Mouse (Mus musculus) stomach, embryonic 14.5 days (tissue): ENCODE results near the gene Dgcr6. TPM values are rescaled to one million over a fixed set of nuclear protein-coding genes. Genes with fewer than 3 reads are reported as not detected.
A peak's percentile ranks its signal among the peaks of the same experiment; 100 is the strongest.

Source experiments
- ATAC-seq: fragments of 200-750 bp; cut with Nextera tagmentation; 2 replicates; pipeline ENCODE4 v1.8.0; 2017; ENCODE audit warnings: low read depth, moderate TSS enrichment; ENCODE audit not compliant: insufficient number of reproducible peaks, insufficient read depth, low FRiP score
- H3K27ac ChIP-seq: fragments of 300-500 bp; sonication (generic); 2 replicates; pipeline ENCODE4 v1.5.1; 2014; ENCODE audit warnings: mild to moderate bottlenecking, low read length, moderate library complexity, mixed read lengths
- H3K27me3 ChIP-seq: fragments of 300-500 bp; sonication (generic); 2 replicates; pipeline ENCODE4 v1.6.1; 2014; ENCODE audit warnings: low read length, control low read depth, mixed read lengths; ENCODE audit not compliant: control insufficient read depth, insufficient read depth
- H3K36me3 ChIP-seq: fragments of 300-500 bp; sonication (generic); 2 replicates; pipeline ENCODE4 v1.6.1; 2014; ENCODE audit warnings: mild to moderate bottlenecking, control low read depth, low read length, moderate library complexity, mixed read lengths; ENCODE audit not compliant: control insufficient read depth, insufficient read depth
- H3K4me1 ChIP-seq: fragments of 300-500 bp; sonication (generic); 2 replicates; pipeline ENCODE4 v1.6.1; 2014; ENCODE audit warnings: low read length, control low read depth, mixed read lengths; ENCODE audit not compliant: control insufficient read depth, insufficient read depth
- H3K4me2 ChIP-seq: fragments of 300-500 bp; sonication (generic); replicated peaks from 2 replicates; pipeline ENCODE4 v1.6.1; 2014; ENCODE audit warnings: low read depth, low read length, control low read depth
- H3K4me3 ChIP-seq: fragments of 300-500 bp; sonication (generic); 2 replicates; pipeline ENCODE4 v1.5.1; 2014; ENCODE audit warnings: low read depth, low read length, control low read depth
- H3K9ac ChIP-seq: fragments of 300-500 bp; sonication (generic); replicated peaks from 2 replicates; pipeline ENCODE4 v1.6.1; 2014; ENCODE audit warnings: low read depth, mild to moderate bottlenecking, control low read depth, low read length, moderate library complexity, mixed read lengths
- H3K9me3 ChIP-seq: fragments of 300-500 bp; sonication (generic); 2 replicates; pipeline ENCODE4 v1.6.1; 2016; ENCODE audit warnings: low read depth, low read length, control low read depth; ENCODE audit not compliant: control insufficient read depth
- WGBS: fragments of 180-500 bp; shearing (Covaris S2); extraction: QIAGEN DNeasy Blood & Tissue Kit; methylation state at CpG from one replicate; pipeline ENCODE4 v1.1.7; 2014; 5-methylcytosine and 5-hydroxymethylcytosine counted together
- polyA plus RNA-seq: library from polyadenylated mRNA; unstranded; fragments of >200 nt; fragmentation: Nextera tagmentation; extraction: Ambion mirVana; gene quantifications from 2 replicates; pipeline ENCODE4 v1.2.1, GENCODE M21; 2014

Dgcr6 gene
- polyA plus RNA-seq, 1 experiment from 2014 or later = 94.1 TPM

DNA sequence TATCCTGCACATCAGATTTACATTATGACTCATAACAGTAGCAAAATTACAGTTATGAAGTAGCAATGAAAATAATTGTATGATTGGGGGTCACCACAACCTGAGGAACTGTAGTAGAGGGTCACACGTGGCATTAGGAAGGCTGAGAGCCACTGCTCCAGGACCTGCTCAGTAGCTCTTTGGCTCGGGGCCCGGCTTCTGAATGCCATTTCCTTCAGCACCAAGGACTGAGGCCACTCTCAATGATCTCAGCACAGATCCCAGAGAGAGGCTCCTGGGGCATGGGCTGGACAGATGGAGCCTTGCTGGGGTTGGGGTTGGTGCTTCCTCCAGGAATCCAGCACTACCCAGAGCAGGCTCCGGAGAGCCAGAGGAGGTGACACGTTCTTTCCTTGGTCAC lies 34.4 kb downstream of the Dgcr6 start:
- no peak overlapping the region for H3K27ac ChIP-seq
- ATAC-seq = no peak
- H3K9me3 ChIP-seq = no peaks in the 10 kb centered on the region
- H3K36me3 ChIP-seq = no peaks in the 10 kb centered on the region
- peaks cover 5% of the 10 kb centered on the region for H3K4me1 ChIP-seq
- no peak overlapping the region for H3K4me3 ChIP-seq
- H3K4me2 ChIP-seq = no peak overlapping the region
- no peak overlapping the region for H3K9ac ChIP-seq
- no peaks in the 10 kb centered on the region for H3K27me3 ChIP-seq
- WGBS = 92% methylated on average over 5 of the region's 5 CpGs

DNA sequence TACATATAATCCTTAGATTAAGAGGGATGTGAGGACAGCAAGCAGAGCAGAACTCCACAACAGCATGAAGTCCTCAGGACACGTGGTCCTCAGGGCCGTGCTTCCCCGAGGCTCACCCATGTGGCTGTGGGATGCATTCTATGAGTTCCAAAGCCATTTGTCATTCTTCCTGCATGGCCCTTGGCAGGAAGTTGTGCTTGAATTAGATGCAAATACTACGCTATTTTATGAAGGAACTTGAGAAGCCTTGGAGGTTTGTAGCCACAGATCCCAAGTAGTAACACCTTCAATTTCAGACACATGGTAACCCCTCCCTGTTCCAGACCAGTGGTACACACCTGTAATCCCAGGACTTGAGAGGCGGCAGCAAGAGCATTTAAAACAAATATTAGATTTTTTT lies 43.7 kb downstream of the Dgcr6 start:
- Histone ChIP-seq H3K4me2 (no peak overlapping the region), H3K4me1 (no peaks in the 10 kb centered on the region), H3K9ac (no peak overlapping the region), H3K36me3 (no peaks in the 10 kb centered on the region), H3K9me3 (no peaks in the 10 kb centered on the region), H3K27me3 (no peaks in the 10 kb centered on the region), H3K27ac (no peak overlapping the region), H3K4me3 (no peak overlapping the region)
- ATAC-seq = no peak
- WGBS = 34% methylated on average over 5 of the region's 5 CpGs

DNA sequence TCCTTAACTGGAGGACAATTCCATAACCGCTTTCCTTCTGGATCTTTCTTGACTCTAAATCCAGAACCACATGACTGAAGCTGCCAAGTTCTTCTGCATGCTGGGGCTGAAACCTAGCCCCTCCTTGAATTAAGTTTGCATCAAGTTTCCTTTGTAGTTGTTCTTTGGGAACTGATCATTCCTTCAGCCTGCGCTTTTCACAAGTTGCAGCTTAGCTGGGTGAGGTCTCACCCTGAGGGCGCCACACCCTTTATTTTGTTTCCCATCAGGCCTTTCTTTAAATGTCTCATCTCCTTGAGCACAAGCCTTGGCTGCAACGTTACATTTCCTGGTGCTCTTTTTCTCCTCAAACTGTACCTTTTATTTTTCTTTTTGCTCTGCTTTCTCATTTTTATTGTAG lies 50.2 kb downstream of the Dgcr6 start:
- Histone ChIP-seq H3K36me3 (no peaks in the 10 kb centered on the region), H3K4me3 (no peak overlapping the region), H3K9me3 (no peaks in the 10 kb centered on the region), H3K9ac (no peak overlapping the region), H3K4me2 (no peak overlapping the region), H3K27ac (no peak overlapping the region), H3K27me3 (no peaks in the 10 kb centered on the region), H3K4me1 (no peaks in the 10 kb centered on the region)
- ATAC-seq = no peak
- WGBS = 68% methylated on average over 4 of the region's 4 CpGs

DNA sequence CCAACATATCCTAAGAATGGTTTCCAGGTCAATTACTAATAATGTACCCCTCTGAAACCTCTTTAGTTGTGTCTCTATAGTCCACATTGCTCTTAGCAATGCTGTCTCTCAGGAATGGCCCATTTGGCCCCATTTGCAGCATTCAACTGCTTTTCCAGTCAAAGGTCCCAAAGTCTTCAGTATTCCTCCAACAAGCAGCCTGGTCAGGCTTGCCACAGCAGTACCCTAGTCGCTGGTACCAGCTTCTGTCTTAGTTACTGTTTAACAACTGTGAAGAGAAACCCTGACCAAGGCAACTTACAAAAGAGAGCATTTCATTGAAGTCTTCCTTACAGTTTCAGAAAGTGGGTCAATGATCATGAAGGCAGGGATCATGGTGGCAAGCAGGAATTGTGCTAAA lies 50.7 kb downstream of the Dgcr6 start:
- no peak overlapping the region for H3K9ac ChIP-seq
- H3K4me3 ChIP-seq = no peak overlapping the region
- no peaks in the 10 kb centered on the region for H3K4me1 ChIP-seq
- H3K4me2 ChIP-seq = no peak overlapping the region
- H3K27ac ChIP-seq = no peak overlapping the region
- 73% methylated on average over 1 of the region's 1 CpGs for WGBS
- H3K9me3 ChIP-seq = no peaks in the 10 kb centered on the region
- no peaks in the 10 kb centered on the region for H3K27me3 ChIP-seq
- ATAC-seq = no peak
- no peaks in the 10 kb centered on the region for H3K36me3 ChIP-seq

DNA sequence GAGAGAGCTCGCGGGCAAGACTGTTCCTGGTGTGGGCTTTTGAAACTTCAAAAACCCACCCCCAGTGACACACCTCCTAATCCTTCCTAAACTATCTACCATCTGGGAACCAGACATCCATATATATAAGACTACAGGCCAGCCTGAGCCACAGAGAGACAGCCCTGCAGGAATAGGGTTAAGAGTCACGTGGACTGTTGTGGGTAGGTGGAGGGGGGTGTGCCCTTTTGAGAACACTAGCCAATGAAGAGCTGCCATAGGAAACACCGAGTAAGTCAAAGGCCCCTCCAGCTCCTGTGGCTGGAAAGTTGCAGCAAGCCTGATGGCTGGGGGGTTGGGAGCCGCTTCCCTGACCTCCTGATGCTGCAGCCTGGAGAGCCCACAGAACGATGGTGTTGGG lies 51.1 kb downstream of the Dgcr6 start:
- H3K27me3 ChIP-seq = no peaks in the 10 kb centered on the region
- no peak overlapping the region for H3K9ac ChIP-seq
- H3K4me1 ChIP-seq = no peaks in the 10 kb centered on the region
- no peak for ATAC-seq
- no peaks in the 10 kb centered on the region for H3K9me3 ChIP-seq
- WGBS = 43% methylated on average over 6 of the region's 6 CpGs
- H3K27ac ChIP-seq = no peak overlapping the region
- no peak overlapping the region for H3K4me2 ChIP-seq
- no peak overlapping the region for H3K4me3 ChIP-seq
- no peaks in the 10 kb centered on the region for H3K36me3 ChIP-seq

DNA sequence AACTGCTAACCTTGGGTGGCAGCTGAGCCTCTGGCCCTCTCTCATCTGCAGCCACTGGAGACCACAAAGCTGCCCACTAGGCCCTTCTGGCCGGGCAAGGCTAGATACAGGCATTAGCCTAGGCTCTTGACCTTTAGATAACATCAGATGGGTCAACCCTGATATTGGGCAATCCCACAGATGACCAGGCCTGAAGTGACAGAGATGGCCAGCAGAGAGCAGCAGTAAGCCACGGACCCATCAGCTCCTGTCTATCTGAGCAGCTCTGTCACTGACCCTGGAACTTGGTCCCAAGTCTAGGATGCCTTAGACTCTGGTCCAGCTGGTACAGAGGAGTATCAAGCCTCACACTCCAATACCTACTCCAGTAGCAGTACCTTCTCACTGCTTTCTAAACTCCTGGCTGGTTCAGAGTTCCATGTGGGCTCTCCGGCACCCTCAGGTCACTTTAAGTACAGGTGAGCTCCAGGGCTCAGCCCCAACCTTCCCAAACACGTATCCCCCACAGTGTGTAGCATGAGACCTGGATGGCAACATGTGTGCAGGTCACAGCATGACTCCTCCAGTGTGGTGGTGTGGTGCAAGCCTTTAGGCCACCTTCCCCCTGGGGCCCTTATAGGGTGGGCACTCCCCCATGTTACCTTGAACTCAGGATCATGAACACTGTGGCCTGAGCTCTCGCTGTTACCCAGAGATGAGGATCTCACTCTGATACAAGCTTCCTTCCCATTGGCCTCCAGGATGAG lies 55.7 kb downstream of the Dgcr6 start:
- H3K4me2 ChIP-seq = no peak overlapping the region
- H3K9ac ChIP-seq = no peak overlapping the region
- no peak overlapping the region for H3K27ac ChIP-seq
- peak; percentile 37; the same call in 1 of the 2 replicates for ATAC-seq
- no peaks in the 10 kb centered on the region for H3K4me1 ChIP-seq
- H3K9me3 ChIP-seq = peaks cover 3% of the 10 kb centered on the region; the same call in 1 of the 2 replicates
- WGBS = 53% methylated on average over 5 of the region's 5 CpGs
- no peaks in the 10 kb centered on the region for H3K36me3 ChIP-seq
- no peaks in the 10 kb centered on the region for H3K27me3 ChIP-seq
- H3K4me3 ChIP-seq = no peak overlapping the region

DNA sequence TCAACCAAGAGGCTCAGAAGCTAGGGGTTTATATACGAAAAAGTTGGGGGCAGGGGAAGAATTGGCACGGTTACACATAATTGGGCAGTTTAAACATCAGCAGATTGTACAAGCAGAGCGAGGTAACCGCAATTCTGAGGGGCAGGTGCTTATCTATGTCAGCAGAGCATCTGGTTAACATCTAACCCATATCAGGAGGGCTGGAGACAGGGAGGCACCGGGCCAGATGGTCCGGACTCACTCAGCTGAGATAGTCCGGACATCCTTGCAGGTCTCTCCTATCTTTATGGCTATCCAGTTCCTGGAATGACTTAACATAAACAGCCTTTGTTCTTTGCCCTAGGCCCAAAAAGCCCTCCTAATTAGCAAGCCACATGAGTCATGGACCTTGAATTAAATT lies 58.4 kb downstream of the Dgcr6 start:
- Histone ChIP-seq H3K9ac (no peak overlapping the region), H3K9me3 (peaks cover 3% of the 10 kb centered on the region; the same call in 1 of the 2 replicates), H3K4me2 (no peak overlapping the region), H3K4me3 (no peak overlapping the region), H3K4me1 (no peaks in the 10 kb centered on the region), H3K36me3 (no peaks in the 10 kb centered on the region), H3K27ac (no peak overlapping the region), H3K27me3 (no peaks in the 10 kb centered on the region)
- ATAC-seq = no peak
- 85% methylated on average over 7 of the region's 7 CpGs for WGBS

DNA sequence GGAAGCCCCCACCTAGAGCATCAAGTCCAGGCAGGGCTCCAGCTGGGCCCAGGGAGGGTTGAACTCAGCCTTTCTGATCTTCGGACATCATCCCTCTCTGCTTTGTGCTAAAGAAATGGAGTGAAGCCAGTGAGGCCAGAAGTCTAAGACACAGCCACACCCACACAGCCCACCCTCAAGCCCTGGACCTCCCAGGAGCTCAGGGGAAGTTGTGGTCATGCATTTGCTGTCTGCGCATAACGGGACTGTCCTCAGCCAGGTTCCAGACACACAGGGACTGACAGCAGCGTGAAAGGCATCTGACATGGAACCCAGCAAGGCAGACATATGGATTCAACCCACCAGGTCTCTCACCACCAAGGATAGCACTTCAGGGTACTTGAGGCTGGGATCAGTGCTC lies 63.8 kb downstream of the Dgcr6 start:
- Histone ChIP-seq H3K36me3 (no peaks in the 10 kb centered on the region), H3K27ac (no peak overlapping the region), H3K27me3 (no peaks in the 10 kb centered on the region), H3K4me3 (no peak overlapping the region), H3K9me3 (no peaks in the 10 kb centered on the region; the same call in 1 of the 2 replicates), H3K4me1 (no peaks in the 10 kb centered on the region), H3K9ac (no peak overlapping the region), H3K4me2 (no peak overlapping the region)
- ATAC-seq = no peak
- 74% methylated on average over 4 of the region's 4 CpGs for WGBS

DNA sequence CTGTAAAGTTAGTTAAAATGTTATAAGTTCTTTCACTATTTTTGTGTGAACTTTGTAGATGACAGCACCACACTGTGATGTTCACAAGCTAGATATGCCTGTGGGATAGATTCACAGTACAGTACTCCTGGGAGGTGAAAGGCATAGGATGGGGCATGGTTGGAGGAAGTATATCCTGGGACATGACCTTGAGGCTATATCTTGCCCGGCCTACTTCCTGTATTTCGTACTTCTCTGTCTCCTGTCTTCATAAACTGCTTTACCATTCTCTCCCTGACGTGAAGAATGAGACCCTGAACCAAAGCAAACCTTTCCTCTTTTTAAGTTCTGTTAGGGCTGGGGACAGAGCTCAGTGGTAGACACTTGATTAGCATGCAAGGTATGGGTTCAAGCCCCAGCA lies 65.6 kb downstream of the Dgcr6 start:
- Histone ChIP-seq H3K4me3 (no peak overlapping the region), H3K27me3 (no peaks in the 10 kb centered on the region), H3K27ac (no peak overlapping the region), H3K9ac (no peak overlapping the region), H3K4me1 (no peaks in the 10 kb centered on the region), H3K9me3 (no peaks in the 10 kb centered on the region), H3K36me3 (no peaks in the 10 kb centered on the region), H3K4me2 (no peak overlapping the region)
- no peak for ATAC-seq
- 78% methylated on average over 3 of the region's 3 CpGs for WGBS
